Mouse (Mus musculus) stomach, embryonic 16.5 days (tissue): Measurements from ENCODE around the gene Dapl1. TPM values are rescaled to one million over a fixed set of nuclear protein-coding genes. Genes with fewer than 3 reads are reported as not detected.

ENCODE experiments used
- ATAC-seq: fragments of 200-750 bp; cut with Nextera tagmentation; 2 replicates; pipeline ENCODE4 v1.8.0; 2017; ENCODE audit warnings: moderate number of reproducible peaks, moderate TSS enrichment; ENCODE audit not compliant: insufficient read depth, low FRiP score
- H3K27ac ChIP-seq: fragments of 300-500 bp; sonication (generic); 2 replicates; pipeline ENCODE4 v1.5.1; 2014; ENCODE audit warnings: low read length
- H3K27me3 ChIP-seq: fragments of 300-500 bp; sonication (generic); 2 replicates; pipeline ENCODE4 v1.6.1; 2014; ENCODE audit warnings: low read length, control low read depth, mixed read lengths; ENCODE audit not compliant: control insufficient read depth, insufficient read depth
- H3K36me3 ChIP-seq: fragments of 300-500 bp; sonication (generic); 2 replicates; pipeline ENCODE4 v1.6.1; 2014; ENCODE audit warnings: low read length; ENCODE audit not compliant: control insufficient read depth, insufficient read depth
- H3K4me1 ChIP-seq: fragments of 300-500 bp; sonication (generic); 2 replicates; pipeline ENCODE4 v1.6.1; 2014; ENCODE audit warnings: low read length, control low read depth, mixed read lengths; ENCODE audit not compliant: control insufficient read depth, insufficient read depth
- H3K4me2 ChIP-seq: fragments of 300-500 bp; sonication (generic); 2 replicates; pipeline ENCODE4 v1.6.1; 2014; ENCODE audit warnings: low read depth, low read length, mixed read lengths
- H3K4me3 ChIP-seq: fragments of 300-500 bp; sonication (generic); replicated peaks from 2 replicates; pipeline ENCODE4 v1.5.1; 2014; ENCODE audit warnings: mild to moderate bottlenecking, low read length
- H3K9ac ChIP-seq: fragments of 300-500 bp; sonication (generic); 2 replicates; pipeline ENCODE4 v1.6.1; 2014; ENCODE audit warnings: low read length
- H3K9me3 ChIP-seq: fragments of 300-500 bp; sonication (generic); replicated peaks from 2 replicates; pipeline ENCODE4 v1.6.1; 2016; ENCODE audit warnings: low read length, control low read depth; ENCODE audit not compliant: control insufficient read depth
- WGBS: fragments of 180-500 bp; shearing (Covaris S2); extraction: QIAGEN DNeasy Blood & Tissue Kit; methylation state at CpG from one replicate; pipeline ENCODE4 v1.1.7; 2014; 5-methylcytosine and 5-hydroxymethylcytosine counted together
- polyA plus RNA-seq: library from polyadenylated mRNA; unstranded; fragments of >200 nt; fragmentation: Nextera tagmentation; extraction: Ambion mirVana; gene quantifications from 2 replicates; pipeline ENCODE4 v1.2.1, GENCODE M21; 2015

Dapl1 gene
- polyA plus RNA-seq, 1 experiment from 2014 or later, result 85.4 TPM

DNA sequence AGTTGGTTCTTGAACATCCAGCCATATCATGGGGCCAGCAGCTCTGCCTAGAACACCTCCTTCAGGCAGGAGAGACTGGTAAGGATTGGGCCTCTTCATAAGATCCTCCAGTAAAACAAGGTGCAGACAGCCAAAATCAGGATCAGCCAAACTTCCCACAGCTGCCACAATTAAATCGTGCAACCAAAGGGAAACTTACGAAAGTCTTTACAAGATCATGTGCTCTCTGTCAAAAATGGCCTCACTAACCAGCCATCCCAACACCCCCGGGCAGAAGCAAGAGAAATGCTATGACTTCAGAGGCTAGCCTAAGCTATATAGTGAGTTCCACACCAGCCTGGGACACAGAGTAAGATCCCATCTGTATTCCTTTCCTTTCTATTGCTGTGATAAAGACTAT lies 35.9 kb upstream of the Dapl1 start:
- ATAC-seq, result no peak
- no peaks in the 10 kb centered on the region for H3K4me1 ChIP-seq
- no peaks in the 10 kb centered on the region for H3K27me3 ChIP-seq
- no peaks in the 10 kb centered on the region for H3K36me3 ChIP-seq
- no peak overlapping the region for H3K4me2 ChIP-seq
- H3K27ac ChIP-seq, result peak overlapping the region; percentile 86
- H3K9ac ChIP-seq, result no peak overlapping the region
- WGBS, result 86% methylated on average over 3 of the region's 3 CpGs
- H3K9me3 ChIP-seq, result no peaks in the 10 kb centered on the region
- H3K4me3 ChIP-seq, result no peak overlapping the region

DNA sequence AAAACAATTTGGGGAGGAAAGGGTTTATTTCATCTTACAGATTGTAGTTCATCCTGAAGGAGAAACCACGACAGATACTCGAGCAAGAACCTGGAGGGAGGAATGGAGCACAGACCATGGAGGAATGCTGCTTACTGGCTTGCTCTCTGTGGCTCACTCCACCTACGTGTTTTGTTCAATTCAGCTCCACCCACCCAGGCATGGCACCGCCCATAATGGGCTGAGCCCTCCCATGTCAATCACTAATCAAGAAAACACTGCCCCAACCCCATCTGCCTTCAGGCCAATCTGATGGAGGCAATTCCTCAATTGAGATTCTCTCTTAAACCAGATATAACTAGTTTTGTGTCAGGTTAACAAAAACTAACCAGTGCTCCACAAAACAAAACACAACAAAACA lies 35.5 kb upstream of the Dapl1 start:
- H3K27ac ChIP-seq, result peak overlapping the region; percentile 86
- H3K9me3 ChIP-seq, result no peaks in the 10 kb centered on the region
- H3K4me1 ChIP-seq, result no peaks in the 10 kb centered on the region
- 69% methylated on average over 4 of the region's 4 CpGs for WGBS
- no peak for ATAC-seq
- no peaks in the 10 kb centered on the region for H3K27me3 ChIP-seq
- H3K36me3 ChIP-seq, result no peaks in the 10 kb centered on the region
- no peak overlapping the region for H3K9ac ChIP-seq
- H3K4me2 ChIP-seq, result no peak overlapping the region
- no peak overlapping the region for H3K4me3 ChIP-seq

DNA sequence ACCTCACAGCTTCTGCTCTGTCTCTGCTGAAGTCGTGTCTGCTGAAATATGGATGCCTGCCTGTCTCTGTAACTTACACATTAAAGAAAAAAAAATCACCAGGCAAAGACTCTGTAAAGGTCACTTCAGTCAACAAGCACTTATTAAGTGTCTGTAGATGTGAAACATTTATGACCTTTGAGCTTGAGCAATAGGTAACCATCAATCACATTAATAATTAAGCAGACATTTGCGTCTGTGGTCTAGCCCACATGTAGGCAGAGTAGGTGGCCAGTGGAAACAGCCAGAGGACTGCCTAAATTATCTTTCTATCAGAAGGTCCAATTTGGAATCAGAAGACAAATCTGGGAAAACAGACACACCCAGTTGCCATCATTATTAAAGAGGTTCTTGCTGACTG lies 32.8 kb upstream of the Dapl1 start:
- Histone ChIP-seq H3K9ac (no peak overlapping the region), H3K4me2 (no peak overlapping the region), H3K27ac (no peak overlapping the region), H3K9me3 (no peaks in the 10 kb centered on the region), H3K27me3 (no peaks in the 10 kb centered on the region), H3K4me3 (no peak overlapping the region), H3K36me3 (no peaks in the 10 kb centered on the region), H3K4me1 (no peaks in the 10 kb centered on the region)
- 55% methylated on average over 2 of the region's 2 CpGs for WGBS
- no peak for ATAC-seq

DNA sequence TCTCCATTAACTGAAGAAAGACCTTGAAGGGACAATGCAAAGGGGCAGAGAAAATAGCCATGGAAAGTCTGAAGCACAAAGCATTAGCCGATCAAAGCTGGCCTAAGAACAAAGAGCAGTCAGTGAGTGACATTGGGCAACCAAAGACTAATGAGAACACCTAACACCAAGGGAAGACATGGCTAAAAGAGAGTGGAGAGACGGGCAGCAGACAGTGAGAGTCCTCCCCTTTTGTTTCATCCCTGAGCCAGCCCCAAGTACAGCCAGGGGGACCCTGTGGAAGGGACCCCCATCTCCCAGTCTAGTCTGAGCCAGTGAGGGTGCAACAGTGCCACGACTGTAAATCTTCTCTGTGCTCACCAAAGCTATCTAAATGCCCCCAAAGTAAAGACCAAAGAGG lies 32.4 kb upstream of the Dapl1 start:
- no peaks in the 10 kb centered on the region for H3K36me3 ChIP-seq
- ATAC-seq, result no peak
- WGBS, result 69% methylated on average over 3 of the region's 3 CpGs

DNA sequence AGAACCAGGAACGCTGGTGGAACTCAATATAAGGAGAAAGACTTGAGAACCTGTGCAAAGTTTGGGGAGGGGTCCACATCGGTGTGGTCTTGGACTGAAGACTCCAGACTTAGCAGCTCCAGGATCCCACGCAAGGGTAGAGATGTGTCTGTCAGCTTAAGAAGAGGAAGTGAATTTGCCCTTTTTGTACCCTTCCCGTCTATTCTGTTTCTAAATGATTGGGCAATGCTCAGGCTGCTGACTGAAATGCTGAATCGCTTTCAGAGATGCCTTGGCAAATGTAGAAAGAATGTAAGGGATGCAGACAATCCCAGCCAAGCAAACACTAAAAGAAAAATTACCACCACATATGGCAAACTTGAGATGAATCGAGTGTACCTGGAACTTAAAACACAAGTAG lies 22.4 kb upstream of the Dapl1 start:
- no peak overlapping the region for H3K4me2 ChIP-seq
- no peak overlapping the region for H3K27ac ChIP-seq
- H3K27me3 ChIP-seq, result no peaks in the 10 kb centered on the region
- WGBS, result 76% methylated on average over 6 of the region's 6 CpGs
- H3K9ac ChIP-seq, result no peak overlapping the region
- ATAC-seq, result no peak
- H3K4me3 ChIP-seq, result no peak overlapping the region
- H3K9me3 ChIP-seq, result peaks cover 5% of the 10 kb centered on the region; the same call in 1 of the 2 replicates
- no peaks in the 10 kb centered on the region for H3K4me1 ChIP-seq
- H3K36me3 ChIP-seq, result no peaks in the 10 kb centered on the region

More for the DNA sequence above, 32.4 kb upstream of the Dapl1 start:
- no peak overlapping the region for H3K4me3 ChIP-seq
- H3K9me3 ChIP-seq, result no peaks in the 10 kb centered on the region
- no peak overlapping the region for H3K4me2 ChIP-seq
- H3K4me1 ChIP-seq, result no peaks in the 10 kb centered on the region
- no peaks in the 10 kb centered on the region for H3K27me3 ChIP-seq
- no peak overlapping the region for H3K9ac ChIP-seq
- H3K27ac ChIP-seq, result no peak overlapping the region

DNA sequence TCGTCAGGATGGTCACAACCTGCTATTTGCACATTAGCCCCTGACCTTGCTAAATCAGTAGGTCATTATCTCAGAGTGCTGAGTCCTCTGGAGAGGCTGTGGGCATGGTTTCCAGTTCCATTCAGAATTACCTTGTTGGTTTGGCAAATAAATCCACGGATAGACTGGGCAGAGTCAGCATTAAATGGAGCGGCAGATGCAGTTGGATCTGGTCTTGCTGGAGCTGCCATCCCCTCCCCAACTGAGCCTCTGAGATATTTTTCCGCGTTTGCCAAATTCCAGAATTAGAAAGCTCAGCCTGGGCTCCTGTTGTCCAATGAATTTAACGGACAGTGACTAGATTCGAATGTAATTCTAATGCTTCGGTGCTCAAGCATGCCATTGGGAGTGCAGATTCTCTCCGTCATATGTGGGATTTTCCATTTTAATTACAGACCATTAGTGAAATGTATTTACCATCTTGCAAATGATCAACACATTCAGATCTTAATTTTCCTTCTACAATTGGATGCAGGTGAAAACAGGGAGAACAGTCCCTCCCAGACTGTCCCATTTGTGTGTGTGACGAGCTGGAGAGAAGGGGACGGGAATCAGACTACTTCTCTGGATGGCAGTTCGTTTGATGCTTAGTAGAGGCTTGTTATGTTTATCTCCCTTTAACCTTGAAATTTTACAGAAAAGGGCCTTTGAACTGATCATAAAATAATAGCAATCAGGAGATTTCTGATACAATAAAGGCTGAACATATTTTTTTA lies 20.8 kb upstream of the Dapl1 start:
- Histone ChIP-seq H3K4me2 (no peak overlapping the region), H3K9ac (no peak overlapping the region), H3K27ac (no peak overlapping the region), H3K36me3 (no peaks in the 10 kb centered on the region), H3K27me3 (no peaks in the 10 kb centered on the region), H3K4me1 (no peaks in the 10 kb centered on the region), H3K9me3 (peaks cover 5% of the 10 kb centered on the region; the same call in 1 of the 2 replicates), H3K4me3 (no peak overlapping the region)
- WGBS, result 74% methylated on average over 12 of the region's 12 CpGs
- no peak for ATAC-seq

DNA sequence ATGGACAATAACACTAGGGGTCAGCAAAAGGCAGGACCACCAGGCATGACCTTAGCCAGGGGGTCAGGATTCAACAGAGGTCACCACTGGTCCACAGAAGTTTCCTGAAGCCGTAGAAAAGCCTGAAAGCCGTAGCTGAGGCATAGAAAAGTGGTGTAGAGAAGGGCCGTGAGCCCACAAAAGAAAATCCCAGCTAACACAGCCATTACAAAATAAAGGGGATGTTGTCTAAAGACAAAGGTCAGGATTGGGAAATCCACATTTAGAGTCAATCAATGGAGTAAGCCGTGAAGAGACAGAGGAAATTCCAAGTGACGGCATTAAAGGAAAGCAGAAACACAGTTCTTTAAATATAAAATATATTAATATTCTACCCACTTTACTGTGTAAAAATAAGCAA lies 18.8 kb upstream of the Dapl1 start:
- ATAC-seq, result no peak
- H3K27ac ChIP-seq, result no peak overlapping the region
- H3K27me3 ChIP-seq, result no peaks in the 10 kb centered on the region
- no peak overlapping the region for H3K4me2 ChIP-seq
- WGBS, result 77% methylated on average over 5 of the region's 5 CpGs
- no peaks in the 10 kb centered on the region for H3K9me3 ChIP-seq
- no peaks in the 10 kb centered on the region for H3K36me3 ChIP-seq
- no peak overlapping the region for H3K9ac ChIP-seq
- H3K4me1 ChIP-seq, result no peaks in the 10 kb centered on the region
- no peak overlapping the region for H3K4me3 ChIP-seq

DNA sequence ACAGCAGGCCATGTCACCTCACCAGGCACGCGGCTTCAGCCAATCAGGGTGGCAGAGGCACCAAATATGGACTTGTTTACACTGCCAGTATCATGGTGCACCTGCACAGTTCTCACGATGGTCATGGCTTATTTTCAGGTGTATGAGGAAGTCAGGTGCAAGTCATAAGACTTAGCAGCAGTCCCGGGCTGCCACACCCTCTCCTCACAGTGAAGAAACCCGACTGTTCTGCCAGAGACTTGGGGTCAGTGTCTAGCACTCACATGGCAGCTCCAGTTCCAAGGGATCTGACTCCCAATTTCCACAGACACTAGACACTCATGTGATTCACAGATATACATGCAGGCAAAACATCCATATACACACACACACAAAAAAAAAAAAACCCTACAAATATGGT lies 18.1 kb upstream of the Dapl1 start:
- Histone ChIP-seq H3K4me3 (no peak overlapping the region), H3K27me3 (no peaks in the 10 kb centered on the region), H3K27ac (no peak overlapping the region), H3K4me2 (no peak overlapping the region), H3K9me3 (no peaks in the 10 kb centered on the region), H3K4me1 (no peaks in the 10 kb centered on the region), H3K36me3 (no peaks in the 10 kb centered on the region), H3K9ac (no peak overlapping the region)
- ATAC-seq, result no peak
- 68% methylated on average over 5 of the region's 5 CpGs for WGBS

DNA sequence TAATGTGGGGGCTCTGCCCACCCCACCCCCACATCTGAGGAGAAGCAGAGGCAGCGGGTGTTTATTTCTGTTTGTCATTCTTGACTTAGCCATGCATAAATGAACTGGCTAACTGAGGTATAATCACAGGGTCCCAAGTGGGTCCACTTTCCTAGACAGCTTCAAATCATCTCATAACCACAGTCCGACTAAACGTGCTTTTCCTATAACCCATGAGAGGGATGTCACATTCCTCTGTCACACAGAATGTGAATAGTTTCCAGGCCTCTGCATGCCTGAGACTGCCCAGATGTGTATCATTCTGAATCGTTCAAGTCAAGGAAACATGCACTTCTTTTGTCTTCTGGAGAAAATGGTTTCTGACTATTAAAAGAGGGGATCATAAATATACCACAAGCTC lies 17.4 kb upstream of the Dapl1 start:
- 38% methylated on average over 4 of the region's 4 CpGs for WGBS
- Histone ChIP-seq H3K36me3 (no peaks in the 10 kb centered on the region), H3K4me1 (no peaks in the 10 kb centered on the region), H3K4me2 (no peak overlapping the region), H3K9ac (no peak overlapping the region), H3K27ac (no peak overlapping the region), H3K27me3 (no peaks in the 10 kb centered on the region), H3K9me3 (no peaks in the 10 kb centered on the region), H3K4me3 (no peak overlapping the region)
- ATAC-seq, result no peak
